Comparison of ENCODE assay signal across 12 mouse cellular contexts in the genomic region with DNA sequence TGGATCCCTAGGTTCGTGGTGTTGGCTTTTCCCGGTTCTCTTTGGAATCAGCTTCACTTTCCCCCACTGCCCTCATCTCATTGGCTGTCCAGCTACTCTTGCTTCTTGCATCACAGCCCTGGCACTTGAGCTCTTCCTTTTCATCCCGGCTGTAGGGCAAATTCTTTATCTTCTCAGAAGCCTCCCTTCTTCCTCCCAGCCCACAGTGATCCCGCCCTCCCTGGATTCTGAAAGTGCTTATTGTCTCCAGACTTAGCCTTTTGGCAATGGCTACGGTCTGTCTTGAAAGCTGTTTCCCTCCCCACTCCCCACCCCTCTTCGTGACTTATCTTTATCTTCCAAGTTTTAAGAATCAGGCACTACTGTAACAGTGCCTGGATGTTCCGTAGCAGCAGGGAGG.
DNase-seq lines count a peak whose midpoint lies in the region; ATAC-seq and TF ChIP-seq lines count a peak whose summit lies in the region.
"Had no signal": no experiment of that assay in that cellular context is flagged by ENCODE, and none has a peak within 500 bp of the region (broad histone marks: within the 10 kb centered on the region; RNA-seq: fewer than 3 reads in every experiment).

No protein-coding gene starts in this region.

- H3K27me3 ChIP-seq in kidney, embryonic 15.5 days, result no peaks in the 10 kb centered on the region
- no peaks in the 10 kb centered on the region for H3K27me3 ChIP-seq in heart, embryonic 13.5 days (replicated peaks)
- no peaks in the 10 kb centered on the region for H3K27me3 ChIP-seq in forebrain, postnatal 0 days (ENCODE audit: insufficient read depth, low read length)
- H3K27me3 ChIP-seq: CH12.LX; forebrain, embryonic 12.5 days had no signal

- no peaks in the 10 kb centered on the region for H3K9me3 ChIP-seq in kidney, embryonic 15.5 days (replicated peaks)
- H3K9me3 ChIP-seq in heart, embryonic 13.5 days, result no peaks in the 10 kb centered on the region
- no peaks in the 10 kb centered on the region for H3K9me3 ChIP-seq in forebrain, postnatal 0 days (ENCODE audit: low read length)
- H3K9me3 ChIP-seq: forebrain, embryonic 12.5 days; hindbrain, embryonic 10.5 days had no signal

- no peak for ATAC-seq in kidney, embryonic 15.5 days (replicated peaks; ENCODE audit: low FRiP score)
- ATAC-seq in heart, embryonic 13.5 days (ENCODE audit: extremely low read depth, insufficient number of reproducible peaks, low FRiP score, low TSS enrichment), result no peak
- ATAC-seq in forebrain, postnatal 0 days, result no peak
- ATAC-seq: midbrain, embryonic 16.5 days had no signal

- 63% methylated on average over 7 of the region's 7 CpGs for WGBS in kidney, embryonic 15.5 days
- 34% methylated on average over 7 of the region's 7 CpGs for WGBS in heart, embryonic 13.5 days
- WGBS in forebrain, postnatal 0 days, result 51% methylated on average over 7 of the region's 7 CpGs

- H3K4me3 ChIP-seq in kidney, embryonic 15.5 days (replicated peaks), result no peak overlapping the region
- no peak overlapping the region for H3K4me3 ChIP-seq in heart, embryonic 13.5 days
- H3K4me3 ChIP-seq in forebrain, postnatal 0 days (ENCODE audit: low read depth, low read length), result no peak overlapping the region
- H3K4me3 ChIP-seq: forebrain, embryonic 12.5 days; hindbrain, embryonic 10.5 days had no signal

- no peaks in the 10 kb centered on the region for H3K36me3 ChIP-seq in kidney, embryonic 15.5 days
- no peaks in the 10 kb centered on the region for H3K36me3 ChIP-seq in heart, embryonic 13.5 days
- no peaks in the 10 kb centered on the region for H3K36me3 ChIP-seq in forebrain, postnatal 0 days (ENCODE audit: insufficient read depth)
- H3K36me3 ChIP-seq: forebrain, embryonic 12.5 days; hindbrain, embryonic 10.5 days had no signal

- peaks cover 46% of the 10 kb centered on the region for H3K4me1 ChIP-seq in kidney, embryonic 15.5 days
- peaks cover 67% of the 10 kb centered on the region for H3K4me1 ChIP-seq in heart, embryonic 13.5 days
- H3K4me1 ChIP-seq in forebrain, postnatal 0 days (ENCODE audit: insufficient read depth), result no peaks in the 10 kb centered on the region

- DNase-seq in kidney, postnatal 36 days, result no peak
- peak; percentile 93 for DNase-seq in NIH3T3 (ENCODE audit: low read depth)
- peak; percentile 36 for DNase-seq in ovary, postnatal 14 days (ENCODE audit: low spot score)
- no peak for DNase-seq in forebrain, postnatal 0 days
- no peak for DNase-seq in cerebellum, adult 9-11 months

- H3K9ac ChIP-seq in kidney, embryonic 15.5 days, result no peak overlapping the region
- H3K9ac ChIP-seq in heart, embryonic 13.5 days, result no peak overlapping the region
- H3K9ac ChIP-seq in forebrain, postnatal 0 days, result no peak overlapping the region
- H3K9ac ChIP-seq: forebrain, embryonic 12.5 days; liver, embryonic 14.5 days had no signal

- H3K4me2 ChIP-seq in kidney, embryonic 15.5 days, result no peak overlapping the region
- no peak overlapping the region for H3K4me2 ChIP-seq in heart, embryonic 13.5 days
- H3K4me2 ChIP-seq in forebrain, postnatal 0 days (ENCODE audit: low read depth), result no peak overlapping the region
- H3K4me2 ChIP-seq: forebrain, embryonic 12.5 days had no signal

- no peak for TF ChIP-seq CTCF in forebrain, postnatal 0 days (IDR thresholded peaks at IDR 0.05; ENCODE audit: low read depth)

- H3K27ac ChIP-seq in kidney, embryonic 15.5 days, result 0 out of 2 replicates have a peak overlapping the region, but pooled peaks have one; percentile 3
- peak overlapping the region; percentile 30; the same call in 1 of the 2 replicates for H3K27ac ChIP-seq in heart, embryonic 13.5 days (replicated peaks)
- H3K27ac ChIP-seq in forebrain, postnatal 0 days (ENCODE audit: low read depth, low read length), result no peak overlapping the region
- H3K27ac ChIP-seq: forebrain, embryonic 12.5 days; liver, embryonic 14.5 days had no signal

Comparison
In these comparisons a context has a peak if more than half of its experiments do, and no peak if none do; other contexts are left out.
1. DNase-seq: peak in NIH3T3 (single experiment) and ovary, postnatal 14 days (single experiment); none in kidney, postnatal 36 days (0 of 2), forebrain, postnatal 0 days (single experiment) and cerebellum, adult 9-11 months (single experiment).